Mouse (Mus musculus) hindbrain, embryonic 14.5 days (tissue): ENCODE results near the gene Crip2. TPM values are rescaled to one million over a fixed set of nuclear protein-coding genes. Genes with fewer than 3 reads are reported as not detected.
A peak's percentile ranks its signal among the peaks of the same experiment; 100 is the strongest.

Source experiments
- ATAC-seq: fragments of 200-750 bp; cut with Nextera tagmentation; 2 replicates; pipeline ENCODE4 v1.8.0; 2017; ENCODE audit warnings: moderate number of reproducible peaks, mild to moderate bottlenecking, moderate TSS enrichment, moderate library complexity; ENCODE audit not compliant: low FRiP score
- DNase-seq: peaks from one replicate; pipeline ENCODE4 v3.0.0-alpha.2; 2015; ENCODE audit warnings: low spot score
- H3K27ac ChIP-seq: fragments of 300-500 bp; sonication (generic); 2 replicates; pipeline ENCODE4 v1.5.1; 2014; ENCODE audit warnings: mild to moderate bottlenecking, moderate library complexity
- H3K27me3 ChIP-seq: fragments of 300-500 bp; sonication (generic); 2 replicates; pipeline ENCODE4 v1.6.1; 2014; ENCODE audit warnings: mild to moderate bottlenecking, low read length, mixed read lengths; ENCODE audit not compliant: control insufficient read depth, insufficient read depth
- H3K36me3 ChIP-seq: fragments of 300-500 bp; sonication (generic); replicated peaks from 2 replicates; pipeline ENCODE4 v1.6.1; 2014; ENCODE audit not compliant: control insufficient read depth, insufficient read depth
- H3K4me1 ChIP-seq: fragments of 300-500 bp; sonication (generic); replicated peaks from 2 replicates; pipeline ENCODE4 v1.6.1; 2014; ENCODE audit warnings: antibody characterized with exemption, low read length, mixed read lengths; ENCODE audit not compliant: control insufficient read depth, insufficient read depth
- H3K4me2 ChIP-seq: fragments of 300-500 bp; sonication (generic); replicated peaks from 2 replicates; pipeline ENCODE4 v1.6.1; 2014; ENCODE audit warnings: mild to moderate bottlenecking, moderate library complexity
- H3K4me3 ChIP-seq: fragments of 300-500 bp; sonication (generic); replicated peaks from 2 replicates; pipeline ENCODE4 v1.5.1; 2014; ENCODE audit warnings: mild to moderate bottlenecking, low read length
- H3K9ac ChIP-seq: fragments of 300-500 bp; sonication (generic); 2 replicates; pipeline ENCODE4 v1.6.1; 2014
- H3K9me3 ChIP-seq: fragments of 300-500 bp; sonication (generic); 2 replicates; pipeline ENCODE4 v1.6.1; 2016; ENCODE audit warnings: low read length; ENCODE audit not compliant: control insufficient read depth
- WGBS: fragments of 180-500 bp; shearing (Covaris S2); extraction: QIAGEN DNeasy Blood & Tissue Kit; methylation state at CpG from one replicate; pipeline ENCODE4 v1.1.7; 2014; 5-methylcytosine and 5-hydroxymethylcytosine counted together
- polyA plus RNA-seq: library from polyadenylated mRNA; unstranded; fragments of >200 nt; fragmentation: Nextera tagmentation; extraction: Ambion mirVana; gene quantifications from 2 replicates; pipeline ENCODE4 v1.2.1, GENCODE M21; 2014

Gene Crip2
- polyA plus RNA-seq, 1 experiment from 2014 or later = 288 TPM

GRCm38 (mm10) chr12:113156540-113156929 is 16.5 kb downstream of the Crip2 start:
- Histone ChIP-seq H3K4me1 (peaks cover 20% of the 10 kb centered on the region), H3K27ac (no peak overlapping the region), H3K4me3 (peak overlapping the region; percentile 50), H3K36me3 (no peaks in the 10 kb centered on the region), H3K27me3 (0 out of 2 replicates have a peak, but pooled peaks cover 8% of the 10 kb centered on the region), H3K9me3 (no peaks in the 10 kb centered on the region), H3K4me2 (peak overlapping the region; percentile 82), H3K9ac (peak overlapping the region; percentile 46)
- peak; percentile 26; the same call in 1 of the 2 replicates for ATAC-seq
- DNase-seq = no peak
- WGBS = under 1% methylated on average over 23 of the region's 23 CpGs

- H3K4me3 ChIP-seq = peak overlapping the region; percentile 50
- peaks cover 17% of the 10 kb centered on the region for H3K4me1 ChIP-seq
- WGBS = 40% methylated on average over 8 of the region's 8 CpGs
- ATAC-seq (no peak), DNase-seq (no peak)
- no peaks in the 10 kb centered on the region for H3K9me3 ChIP-seq
- no peak overlapping the region for H3K27ac ChIP-seq
- peak overlapping the region; percentile 82 for H3K4me2 ChIP-seq
- no peak overlapping the region for H3K9ac ChIP-seq
- H3K27me3 ChIP-seq = 0 out of 2 replicates have a peak, but pooled peaks cover 8% of the 10 kb centered on the region
- H3K36me3 ChIP-seq = no peaks in the 10 kb centered on the region
Observed at GRCm38 (mm10) chr12:113157002-113157401, 17.0 kb downstream of the Crip2 start.

- H3K4me3 ChIP-seq = no peak overlapping the region
- 0 out of 2 replicates have a peak, but pooled peaks cover 3% of the 10 kb centered on the region for H3K27me3 ChIP-seq
- no peaks in the 10 kb centered on the region for H3K36me3 ChIP-seq
- ATAC-seq (no peak), DNase-seq (no peak)
- 94% methylated on average over 8 of the region's 8 CpGs for WGBS
- no peaks in the 10 kb centered on the region for H3K9me3 ChIP-seq
- peaks cover 17% of the 10 kb centered on the region for H3K4me1 ChIP-seq
- H3K9ac ChIP-seq = no peak overlapping the region
- peak overlapping the region; percentile 82; the same call in 1 of the 2 replicates for H3K4me2 ChIP-seq
- H3K27ac ChIP-seq = no peak overlapping the region
Observed at GRCm38 (mm10) chr12:113157521-113157920, 17.5 kb downstream of the Crip2 start.

- Histone ChIP-seq H3K27me3 (no peaks in the 10 kb centered on the region), H3K4me1 (peaks cover 17% of the 10 kb centered on the region), H3K36me3 (no peaks in the 10 kb centered on the region), H3K4me3 (no peak overlapping the region), H3K9ac (no peak overlapping the region), H3K27ac (no peak overlapping the region), H3K4me2 (no peak overlapping the region), H3K9me3 (no peaks in the 10 kb centered on the region)
- no peak for DNase-seq
- 93% methylated on average over 8 of the region's 8 CpGs for WGBS
- no peak for ATAC-seq
Observed at GRCm38 (mm10) chr12:113157971-113158370, 17.9 kb downstream of the Crip2 start.

GRCm38 (mm10) chr12:113163561-113164006 is 23.5 kb downstream of the Crip2 start:
- 0 out of 2 replicates have a peak, but pooled peaks cover 4% of the 10 kb centered on the region for H3K4me1 ChIP-seq
- H3K9me3 ChIP-seq = no peaks in the 10 kb centered on the region
- H3K9ac ChIP-seq = no peak overlapping the region
- peak; percentile 42 for DNase-seq
- no peak overlapping the region for H3K4me2 ChIP-seq
- H3K36me3 ChIP-seq = no peaks in the 10 kb centered on the region
- no peaks in the 10 kb centered on the region for H3K27me3 ChIP-seq
- H3K27ac ChIP-seq = peak overlapping the region; percentile 78
- WGBS = 64% methylated on average over 11 of the region's 11 CpGs
- H3K4me3 ChIP-seq = no peak overlapping the region
- ATAC-seq = peak; percentile 81

GRCm38 (mm10) chr12:113168031-113168536 is 28.0 kb downstream of the Crip2 start:
- no peak overlapping the region for H3K9ac ChIP-seq
- H3K27me3 ChIP-seq = no peaks in the 10 kb centered on the region
- no peaks in the 10 kb centered on the region for H3K36me3 ChIP-seq
- 0 out of 2 replicates have a peak, but pooled peaks cover 4% of the 10 kb centered on the region for H3K4me1 ChIP-seq
- H3K27ac ChIP-seq = no peak overlapping the region
- DNase-seq (no peak), ATAC-seq (no peak)
- no peak overlapping the region for H3K4me3 ChIP-seq
- no peak overlapping the region for H3K4me2 ChIP-seq
- 83% methylated on average over 9 of the region's 9 CpGs for WGBS
- no peaks in the 10 kb centered on the region for H3K9me3 ChIP-seq

GRCm38 (mm10) chr12:113176960-113177725 is 37.1 kb downstream of the Crip2 start:
- Histone ChIP-seq H3K4me2 (no peak overlapping the region), H3K9me3 (no peaks in the 10 kb centered on the region), H3K36me3 (no peaks in the 10 kb centered on the region), H3K27ac (no peak overlapping the region), H3K4me1 (no peaks in the 10 kb centered on the region), H3K9ac (no peak overlapping the region), H3K4me3 (no peak overlapping the region), H3K27me3 (no peaks in the 10 kb centered on the region)
- no peak for ATAC-seq
- WGBS = 92% methylated on average over 18 of the region's 18 CpGs
- no peak for DNase-seq

GRCm38 (mm10) chr12:113181020-113181419 is 41.0 kb downstream of the Crip2 start:
- Histone ChIP-seq H3K9me3 (no peaks in the 10 kb centered on the region), H3K4me2 (no peak overlapping the region), H3K9ac (no peak overlapping the region), H3K27me3 (no peaks in the 10 kb centered on the region), H3K4me1 (no peaks in the 10 kb centered on the region), H3K27ac (no peak overlapping the region), H3K36me3 (no peaks in the 10 kb centered on the region), H3K4me3 (no peak overlapping the region)
- WGBS = 76% methylated on average over 4 of the region's 4 CpGs
- ATAC-seq = no peak
- DNase-seq = no peak

- Histone ChIP-seq H3K4me1 (peaks cover 18% of the 10 kb centered on the region), H3K36me3 (peaks cover 18% of the 10 kb centered on the region), H3K4me3 (peak overlapping the region; percentile 75; the same call in 1 of the 2 replicates), H3K4me2 (peak overlapping the region; percentile 59), H3K27me3 (no peaks in the 10 kb centered on the region), H3K27ac (no peak overlapping the region), H3K9ac (no peak overlapping the region), H3K9me3 (peaks cover 3% of the 10 kb centered on the region; the same call in 1 of the 2 replicates)
- ATAC-seq (no peak), DNase-seq (no peak)
- 74% methylated on average over 5 of the region's 5 CpGs for WGBS
Observed at GRCm38 (mm10) chr12:113184945-113185344, 44.9 kb downstream of the Crip2 start.
